Mouse (Mus musculus) spleen, embryonic (tissue): ENCODE measurements around the gene Cdc37l1.

ENCODE experiments used
- CTCF ChIA-PET: fragments of 350-600 bp; sonication (Branson Sonifier 250); formaldehyde crosslinking; loops from one replicate; lab custom pipeline; 2022; lab: Charles Lee

Gene Cdc37l1

GRCm38 (mm10) chr19:29045956-29046650, 56.0 kb downstream of the Cdc37l1 start:
- CTCF ChIA-PET: no interaction called here

- CTCF ChIA-PET: interaction anchor here (0.9 kb wide), 1 partner anchor 58 kb away, joined by 4 read pairs; no protein-coding TSS in a partner anchor
Measured at GRCm38 (mm10) chr19:29046961-29047333, 56.8 kb downstream of the Cdc37l1 start.

- CTCF ChIA-PET: interaction anchor here (0.7 to 1.1 kb wide), 4 partner anchors 10 to 59 kb away, joined by 3 to 4 read pairs (median 3); partner anchors contain the start of gene Cdc37l1
Measured at GRCm38 (mm10) chr19:29047334-29048170, 57.4 kb downstream of the Cdc37l1 start, which contains the start of gene Ak3. Gene Ak3, minus strand, starts transcription at chr19:29047961.

- CTCF ChIA-PET: no interaction called here
Measured at GRCm38 (mm10) chr19:29049401-29050075, 59.4 kb downstream of the Cdc37l1 start.

GRCm38 (mm10) chr19:29050186-29050980, 60.2 kb downstream of the Cdc37l1 start:
- CTCF ChIA-PET: no interaction called here

- CTCF ChIA-PET: no interaction called here
Measured at GRCm38 (mm10) chr19:29052786-29053185, 62.6 kb downstream of the Cdc37l1 start.

- CTCF ChIA-PET: no interaction called here
Measured at GRCm38 (mm10) chr19:29054594-29054993, 64.4 kb downstream of the Cdc37l1 start.

GRCm38 (mm10) chr19:29055469-29055868, 65.3 kb downstream of the Cdc37l1 start:
- CTCF ChIA-PET: no interaction called here

- CTCF ChIA-PET: no interaction called here
Measured at GRCm38 (mm10) chr19:29058741-29059140, 68.6 kb downstream of the Cdc37l1 start.

GRCm38 (mm10) chr19:29059688-29060087, 69.5 kb downstream of the Cdc37l1 start:
- CTCF ChIA-PET: no interaction called here

- CTCF ChIA-PET: no interaction called here
Measured at GRCm38 (mm10) chr19:29060299-29060698, 70.1 kb downstream of the Cdc37l1 start.

GRCm38 (mm10) chr19:29063009-29063408, 72.9 kb downstream of the Cdc37l1 start:
- CTCF ChIA-PET: interaction anchor here (0.7 kb wide), 1 partner anchor 321 kb away, joined by 3 read pairs; no protein-coding TSS in a partner anchor

- CTCF ChIA-PET: interaction anchor here (0.7 kb wide), 1 partner anchor 321 kb away, joined by 3 read pairs; no protein-coding TSS in a partner anchor
Measured at GRCm38 (mm10) chr19:29063577-29064363, 73.6 kb downstream of the Cdc37l1 start.

GRCm38 (mm10) chr19:29064451-29065102, 74.4 kb downstream of the Cdc37l1 start:
- CTCF ChIA-PET: no interaction called here

GRCm38 (mm10) chr19:29066981-29067471, 76.9 kb downstream of the Cdc37l1 start:
- CTCF ChIA-PET: no interaction called here

GRCm38 (mm10) chr19:29069195-29069594, 79.0 kb downstream of the Cdc37l1 start:
- CTCF ChIA-PET: interaction anchor here (0.7 kb wide), 1 partner anchor 367 kb away, joined by 4 read pairs; no protein-coding TSS in a partner anchor

- CTCF ChIA-PET: no interaction called here
Measured at GRCm38 (mm10) chr19:29074802-29075201, 84.7 kb downstream of the Cdc37l1 start.
